Mouse (Mus musculus) thymus, adult 2 months (tissue): ENCODE results near the gene Rit1. TPM values are rescaled to one million over a fixed set of nuclear protein-coding genes. Genes with fewer than 3 reads are reported as not detected.
"Not testable (repeated sequence)": the region's sequence is repeated elsewhere in the genome, so short reads cannot be mapped to it uniquely, and the experiment has no call there.

ENCODE experiments used
- DNase-seq: peaks from one replicate; pipeline ENCODE4 v3.0.0; 2021
- H3K27ac ChIP-seq: fragments of 200-500 bp; 2 replicates; pipeline ENCODE4 v1.5.1; 2012; ENCODE audit warnings: low read length, control low read depth; ENCODE audit not compliant: control insufficient read depth, insufficient read depth
- H3K27me3 ChIP-seq: fragments of 200-500 bp; 2 replicates; pipeline ENCODE4 v1.6.1; 2012; ENCODE audit warnings: mild to moderate bottlenecking, low read length, moderate library complexity, mixed read lengths; ENCODE audit not compliant: control insufficient read depth, insufficient read depth
- H3K36me3 ChIP-seq: fragments of 200-500 bp; 2 replicates; pipeline ENCODE4 v1.6.1; 2012; ENCODE audit warnings: mild to moderate bottlenecking, low read length, moderate library complexity; ENCODE audit not compliant: control insufficient read depth, insufficient read depth
- H3K4me1 ChIP-seq: fragments of 200-500 bp; replicated peaks from 2 replicates; pipeline ENCODE4 v1.6.1; 2012; ENCODE audit warnings: low read length; ENCODE audit not compliant: control insufficient read depth, insufficient read depth
- H3K4me3 ChIP-seq: fragments of 200-500 bp; 2 replicates; pipeline ENCODE4 v1.5.1; 2012; ENCODE audit warnings: mild to moderate bottlenecking, low read length, control low read depth, moderate library complexity; ENCODE audit not compliant: control insufficient read depth, insufficient read depth
- CTCF ChIP-seq: fragments of 200-500 bp; IDR thresholded peaks from 2 replicates; pipeline ENCODE4 v1.5.1; 2012; ENCODE audit warnings: mild to moderate bottlenecking, control low read depth, low read length, moderate library complexity, borderline replicate concordance; ENCODE audit not compliant: control insufficient read depth, poor library complexity, insufficient read depth; ENCODE audit errors: extremely low read depth
- POLR2A ChIP-seq: fragments of 200-500 bp; IDR thresholded peaks from 2 replicates; pipeline ENCODE4 v1.6.1; 2012; ENCODE audit warnings: mild to moderate bottlenecking, low read length, control low read depth, moderate library complexity; ENCODE audit not compliant: control insufficient read depth, poor library complexity, insufficient read depth; ENCODE audit errors: extremely low read depth
- WGBS: fragments of 180-500 bp; shearing (Covaris S2); methylation state at CpG from one replicate; pipeline ENCODE4 v1.1.7; 2018; 5-methylcytosine and 5-hydroxymethylcytosine counted together
- polyA plus RNA-seq: library from polyadenylated mRNA; depleted of rRNA; stranded (reverse); fragments of >200 nt; gene quantifications from 2 replicates; pipeline ENCODE4 v1.2.3, GENCODE M21; 2012

Rit1 gene
- polyA plus RNA-seq, 1 experiment = 44.5 TPM

- Histone ChIP-seq H3K27ac (no peak overlapping the region), H3K4me1 (no peaks in the 10 kb centered on the region), H3K27me3 (no peaks in the 10 kb centered on the region), H3K36me3 (no peaks in the 10 kb centered on the region), H3K4me3 (no peak overlapping the region)
- TF ChIP-seq CTCF = no peak
- TF ChIP-seq POLR2A = no peak
- 92% methylated on average over 3 of the region's 3 CpGs for WGBS
- DNase-seq = no peak
Measured at GRCm38 (mm10) chr3:88755541-88755940, 38.9 kb downstream of the Rit1 start.

- DNase-seq = no peak
- no peak for TF ChIP-seq POLR2A
- TF ChIP-seq CTCF = no peak
- Histone ChIP-seq H3K27ac (no peak overlapping the region), H3K36me3 (no peaks in the 10 kb centered on the region), H3K4me3 (no peak overlapping the region), H3K27me3 (no peaks in the 10 kb centered on the region), H3K4me1 (no peaks in the 10 kb centered on the region)
- WGBS = 86% methylated on average over 4 of the region's 4 CpGs
Measured at GRCm38 (mm10) chr3:88756276-88756675, 39.6 kb downstream of the Rit1 start.

- Histone ChIP-seq H3K4me1 (no peaks in the 10 kb centered on the region), H3K27ac (no peak overlapping the region), H3K27me3 (no peaks in the 10 kb centered on the region), H3K36me3 (no peaks in the 10 kb centered on the region), H3K4me3 (no peak overlapping the region)
- TF ChIP-seq CTCF (no peak), POLR2A (no peak)
- DNase-seq = no peak
- 81% methylated on average over 5 of the region's 5 CpGs for WGBS
Measured at GRCm38 (mm10) chr3:88758045-88758500, 41.4 kb downstream of the Rit1 start.

GRCm38 (mm10) chr3:88761619-88762018 lies 45.0 kb downstream of the Rit1 start:
- no peaks in the 10 kb centered on the region for H3K4me1 ChIP-seq
- WGBS = 97% methylated on average over 19 of the region's 19 CpGs

GRCm38 (mm10) chr3:88762401-88762831 lies 45.8 kb downstream of the Rit1 start:
- WGBS = 70% methylated on average over 6 of the region's 6 CpGs
- H3K4me3 ChIP-seq = no peak overlapping the region
- DNase-seq = no peak
- H3K36me3 ChIP-seq = no peaks in the 10 kb centered on the region
- TF ChIP-seq POLR2A = no peak
- no peak for TF ChIP-seq CTCF
- no peak overlapping the region for H3K27ac ChIP-seq
- no peaks in the 10 kb centered on the region for H3K27me3 ChIP-seq
- no peaks in the 10 kb centered on the region for H3K4me1 ChIP-seq

More at GRCm38 (mm10) chr3:88761619-88762018, 45.0 kb downstream of the Rit1 start:
- no peak for TF ChIP-seq POLR2A
- no peak for TF ChIP-seq CTCF
- Histone ChIP-seq H3K27me3 (no peaks in the 10 kb centered on the region), H3K4me3 (no peak overlapping the region), H3K27ac (no peak overlapping the region), H3K36me3 (no peaks in the 10 kb centered on the region)
- DNase-seq = no peak

GRCm38 (mm10) chr3:88771189-88771940 lies 54.7 kb downstream of the Rit1 start:
- DNase-seq = peak; percentile 34
- 8% methylated on average over 21 of the region's 28 CpGs for WGBS
- not testable (repeated sequence) for H3K36me3 ChIP-seq, H3K4me1 ChIP-seq, H3K27me3 ChIP-seq
- peak overlapping the region; percentile 38 for H3K4me3 ChIP-seq
- peak overlapping the region; percentile 59; the same call in 1 of the 2 replicates for H3K27ac ChIP-seq

- H3K4me1 ChIP-seq, DNase-seq, H3K27ac ChIP-seq, H3K4me3 ChIP-seq, H3K36me3 ChIP-seq, H3K27me3 ChIP-seq: not testable (repeated sequence)
- 20% methylated on average over 3 of the region's 6 CpGs for WGBS
Measured at GRCm38 (mm10) chr3:88771941-88772280, 55.3 kb downstream of the Rit1 start.

GRCm38 (mm10) chr3:88772399-88772798 lies 55.8 kb downstream of the Rit1 start:
- not testable (repeated sequence) for H3K4me1 ChIP-seq, H3K27ac ChIP-seq, H3K4me3 ChIP-seq, H3K27me3 ChIP-seq, H3K36me3 ChIP-seq
- DNase-seq = peak; percentile 91
- 3% methylated on average over 19 of the region's 19 CpGs for WGBS

- DNase-seq, H3K27ac ChIP-seq: not testable (repeated sequence)
- WGBS = 94% methylated on average over 6 of the region's 6 CpGs
Measured at GRCm38 (mm10) chr3:88773163-88773562, 56.5 kb downstream of the Rit1 start.

GRCm38 (mm10) chr3:88774939-88775841 lies 58.6 kb downstream of the Rit1 start, which contains the start of gene Syt11:
Gene Syt11 (minus strand): TSS chr3:88775164.
- H3K4me1 ChIP-seq, H3K27me3 ChIP-seq, H3K36me3 ChIP-seq: not testable (repeated sequence)
- Histone ChIP-seq H3K27ac (peak within 1 kb of the TSS; percentile 37; the same call in 1 of the 2 replicates), H3K4me3 (peak within 1 kb of the TSS; percentile 55)
- WGBS = 6% methylated on average over 39 of the region's 51 CpGs
- peak; percentile 39 for DNase-seq

More at GRCm38 (mm10) chr3:88773163-88773562, 56.5 kb downstream of the Rit1 start:
- H3K36me3 ChIP-seq, H3K4me1 ChIP-seq, H3K27me3 ChIP-seq, H3K4me3 ChIP-seq: not testable (repeated sequence)
